Comparison of ENCODE assay signal across 27 mouse cellular contexts in the genomic region with DNA sequence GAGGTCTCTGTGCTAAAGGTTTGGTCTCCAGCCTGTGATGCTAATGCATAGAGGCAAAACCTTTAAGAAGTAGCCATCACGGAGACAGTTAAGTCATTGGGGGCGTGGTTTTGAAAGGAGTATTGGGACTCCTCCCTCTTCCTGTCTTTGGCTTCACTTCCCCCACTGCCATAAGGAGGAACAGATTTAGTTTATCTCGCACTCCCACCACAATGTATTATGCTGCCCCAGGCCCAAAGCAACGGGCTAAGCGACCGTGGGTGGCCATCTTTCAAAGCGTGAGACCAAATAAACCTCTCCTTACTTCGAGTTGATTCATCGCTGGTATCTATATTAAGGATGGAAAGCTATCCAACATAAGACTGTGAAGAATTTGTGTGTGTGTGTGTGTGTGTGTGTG. TPM values are rescaled to one million over a fixed set of nuclear protein-coding genes. Genes with fewer than 3 reads are reported as not detected.
DNase-seq lines count a peak whose midpoint lies in the region; TF ChIP-seq lines count a peak whose summit lies in the region.
"Had no signal": no experiment of that assay in that cellular context is flagged by ENCODE, and none has a peak within 500 bp of the region (broad histone marks: within the 10 kb centered on the region; RNA-seq: fewer than 3 reads in every experiment).

No protein-coding gene starts in this region.

- no peaks in the 10 kb centered on the region for H3K36me3 ChIP-seq in testis, adult 2 months (ENCODE audit: control insufficient read depth, insufficient read depth, low read length)
- H3K36me3 ChIP-seq: embryonic facial prominence, embryonic 10.5 days; limb, embryonic 10.5 days; lung, embryonic 15.5 days; midbrain, embryonic 13.5 days; neural tube, embryonic 15.5 days had no signal

- no peak for TF ChIP-seq POLR2A in testis, adult 2 months (IDR thresholded peaks at IDR 0.05; ENCODE audit: control insufficient read depth, low read depth, low read length)

- peaks cover 5% of the 10 kb centered on the region; the same call in 1 of the 2 replicates for H3K4me1 ChIP-seq in testis, adult 2 months (ENCODE audit: control insufficient read depth, insufficient read depth, low read length)
- H3K4me1 ChIP-seq: embryonic facial prominence, embryonic 10.5 days; lung, embryonic 15.5 days; midbrain, embryonic 13.5 days; neural tube, embryonic 15.5 days had no signal

- no peak overlapping the region for H3K27ac ChIP-seq in testis, adult 2 months (ENCODE audit: control insufficient read depth, insufficient read depth, low read depth, low read length)
- H3K27ac ChIP-seq: embryonic facial prominence, embryonic 10.5 days; limb, embryonic 10.5 days; lung, embryonic 15.5 days; midbrain, embryonic 13.5 days; neural tube, embryonic 15.5 days; stomach, postnatal 0 days had no signal

- DNase-seq in layer of hippocampus, adult 18-20 months (ENCODE audit: low spot score in 2 of 2): peak; percentile 18 to 46
- DNase-seq in layer of hippocampus, adult 9-10 months (ENCODE audit: low spot score): no peak
- no peak for DNase-seq in testis, postnatal 14 days (ENCODE audit: low spot score)
- DNase-seq in frontal cortex, postnatal 36 days (ENCODE audit: low spot score in 2 of 2): peak; percentile 37 to 40
- peak; percentile 68 for DNase-seq in telencephalon, adult 2 months (ENCODE audit: low read depth, low spot score)
- no peak for DNase-seq in heart, postnatal 36 days
- no peak for DNase-seq in spleen, postnatal 36 days (ENCODE audit: low spot score in 2 of 2)
- DNase-seq: adrenal gland, postnatal 10 days; cerebellum, adult 18-20 months; gastrocnemius, postnatal 36 days; kidney, postnatal 25 days; thymus, postnatal 4 days had no signal

- intact Hi-C loops in heart, postnatal 36 days (cut with DNase I): no loop called here

- no peak for TF ChIP-seq CTCF in testis, adult 2 months (IDR thresholded peaks at IDR 0.05; ENCODE audit: control insufficient read depth, insufficient read depth, insufficient replicate concordance, low read depth, low read length)

- H3K27me3 ChIP-seq in testis, adult 2 months (ENCODE audit: control insufficient read depth, insufficient read depth, low read length): no peaks in the 10 kb centered on the region
- H3K27me3 ChIP-seq: lung, embryonic 15.5 days; midbrain, embryonic 13.5 days; neural tube, embryonic 15.5 days had no signal

- peak overlapping the region; percentile 65 for H3K4me3 ChIP-seq in testis, adult 2 months (ENCODE audit: control insufficient read depth, low read depth, low read length)
- H3K4me3 ChIP-seq: embryonic facial prominence, embryonic 10.5 days; limb, embryonic 10.5 days; lung, embryonic 15.5 days; midbrain, embryonic 13.5 days; myocyte; neural tube, embryonic 15.5 days had no signal

RNA-seq across cellular contexts. Expression of a gene that starts 22.9 kb away (rescaled TPM):
- not detected for total RNA-seq in layer of hippocampus, adult 18-20 months (2021)
- not detected in 2 replicates for polyA plus RNA-seq in testis, adult 2 months (2012; rRNA removed)
- not detected for total RNA-seq in heart, postnatal 36 days (2021)
- total RNA-seq: adrenal gland, postnatal 10 days; gastrocnemius, postnatal 36 days; heart, postnatal 25 days; megakaryocyte progenitor cell, adult 5-6 weeks had no signal
- polyA plus RNA-seq: embryonic facial prominence, embryonic 10.5 days; heart, embryonic 11.5 days; hindbrain, embryonic 16.5 days; intestine, postnatal 0 days; limb, embryonic 10.5 days; liver, embryonic 11.5 days; lung, embryonic 15.5 days; midbrain, embryonic 13.5 days; myocyte; neural tube, embryonic 15.5 days; spleen, adult 2 months; stomach, postnatal 0 days had no signal

Comparison
In these comparisons a context has a peak if more than half of its experiments do, and no peak if none do; other contexts are left out.
1. DNase-seq: peak in layer of hippocampus, adult 18-20 months (2 of 2), frontal cortex, postnatal 36 days (2 of 2) and telencephalon, adult 2 months (single experiment); none in layer of hippocampus, adult 9-10 months (single experiment), testis, postnatal 14 days (single experiment), heart, postnatal 36 days (0 of 2) and spleen, postnatal 36 days (0 of 2).